In the genomic region with DNA sequence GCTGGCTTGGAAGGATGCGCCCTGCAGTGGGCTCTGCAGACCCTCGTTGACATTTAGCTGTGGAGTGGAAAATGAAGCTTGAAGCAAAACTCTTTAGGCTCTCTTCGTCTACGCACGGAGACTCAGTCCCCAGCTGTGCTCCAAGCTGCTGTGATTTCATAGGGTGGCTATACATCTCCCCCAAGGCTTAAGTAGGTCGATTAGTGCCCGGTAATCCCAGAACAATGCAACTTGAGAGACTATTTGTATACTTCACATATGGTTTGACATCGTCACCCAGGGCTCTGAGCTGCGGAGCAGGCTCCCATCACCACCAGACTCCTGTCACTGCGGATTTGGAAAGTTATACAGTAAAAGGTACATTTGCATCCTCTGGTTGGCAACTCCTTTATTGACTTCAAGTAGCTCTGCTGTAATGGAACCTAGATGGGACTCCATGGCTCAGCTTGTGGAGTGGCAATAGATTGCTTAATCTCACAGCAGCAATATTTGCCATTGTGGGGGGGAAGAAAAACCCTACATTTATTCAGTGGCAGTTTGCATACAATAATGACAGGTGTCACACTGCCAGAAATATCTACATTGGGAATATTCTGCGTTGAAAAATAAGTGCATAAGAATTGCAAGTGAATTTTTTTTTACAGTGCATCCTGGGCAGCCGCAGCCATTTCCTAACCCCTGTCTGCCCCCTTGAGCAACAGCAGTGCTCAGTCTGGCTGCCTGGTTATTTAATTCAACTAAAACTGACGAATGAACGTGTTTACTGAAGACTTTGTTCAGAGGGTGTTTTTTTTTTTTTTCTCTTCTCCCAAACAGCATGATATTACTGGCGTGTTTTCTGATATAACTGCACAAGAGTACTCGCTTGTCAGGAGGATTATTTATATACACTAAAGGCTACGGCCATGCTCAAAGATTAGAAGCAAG, we compare ENCODE assay signal across 34 mouse cellular contexts. TPM values are rescaled to one million over a fixed set of nuclear protein-coding genes. Genes with fewer than 3 reads are reported as not detected.
DNase-seq lines count a peak whose midpoint lies in the region; ATAC-seq and TF ChIP-seq lines count a peak whose summit lies in the region.
"Had no signal": no experiment of that assay in that cellular context is flagged by ENCODE, and none has a peak within 500 bp of the region (broad histone marks: within the 10 kb centered on the region; RNA-seq: fewer than 3 reads in every experiment).

No protein-coding gene starts in this region.

- peaks cover 19% of the 10 kb centered on the region; the same call in 1 of the 2 replicates for H3K79me2 ChIP-seq in liver, adult 2 months (ENCODE audit: control insufficient read depth, insufficient read depth, low read length)

- TF ChIP-seq POLR2A in liver, adult 2 months (IDR thresholded peaks at IDR 0.05; ENCODE audit: extremely low read depth, insufficient read depth, low read length): no peak
- no peak for TF ChIP-seq POLR2A in brain, embryonic 14.5 days (IDR thresholded peaks at IDR 0.05; ENCODE audit: borderline replicate concordance, extremely low read depth, insufficient read depth, insufficient read length, poor library complexity, severe bottlenecking)

- H3K4me1 ChIP-seq in liver, adult 2 months (ENCODE audit: control insufficient read depth, insufficient read depth, low read length): peaks cover 17% of the 10 kb centered on the region
- no peaks in the 10 kb centered on the region for H3K4me1 ChIP-seq in liver, embryonic 12.5 days
- H3K4me1 ChIP-seq in lung, embryonic 16.5 days (replicated peaks; ENCODE audit: control insufficient read depth, insufficient read depth, low read length): 0 out of 2 replicates have a peak, but pooled peaks cover 2% of the 10 kb centered on the region
- H3K4me1 ChIP-seq in stomach, postnatal 0 days (replicated peaks; ENCODE audit: control insufficient read depth, insufficient read depth): no peaks in the 10 kb centered on the region
- H3K4me1 ChIP-seq: embryonic facial prominence, embryonic 15.5 days; hindbrain, embryonic 12.5 days; hindbrain, embryonic 15.5 days had no signal

- peak overlapping the region; percentile 80 for H3K27ac ChIP-seq in liver, adult 2 months (replicated peaks; ENCODE audit: insufficient read depth, low read depth, low read length)
- H3K27ac ChIP-seq in liver, embryonic 12.5 days: no peak overlapping the region
- no peak overlapping the region for H3K27ac ChIP-seq in lung, embryonic 16.5 days (ENCODE audit: low read length)
- no peak overlapping the region for H3K27ac ChIP-seq in stomach, postnatal 0 days (replicated peaks)
- H3K27ac ChIP-seq: embryonic facial prominence, embryonic 15.5 days; gastrocnemius, adult 2 months; hindbrain, embryonic 12.5 days; hindbrain, embryonic 15.5 days had no signal

- peak; percentile 72 for DNase-seq in liver, adult 2 months (ENCODE audit: extremely low read depth, low read depth, low spot score)
- no peak for DNase-seq in lung, postnatal 36 days
- DNase-seq in brain, embryonic 14.5 days (ENCODE audit: low read depth): peak; percentile 7
- peak; percentile 68 for DNase-seq in retina, postnatal 1 day
- no peak for DNase-seq in stomach, postnatal 0 days (ENCODE audit: low spot score)
- DNase-seq: adrenal gland, adult 2 months; adrenal gland, postnatal 14 days; cerebellum, adult 11-12 months; cerebellum, adult 8-10 months; cerebellum, postnatal 10 days; cerebellum, postnatal 36 days; embryo, embryonic 11 days; forebrain, postnatal 0 days; gastrocnemius, adult 2 months; gastrocnemius, postnatal 14 days; heart, adult 11 months had no signal

- TF ChIP-seq EP300 in stomach, postnatal 0 days (optimal IDR thresholded peaks at IDR 0.05): no peak

- H3K27me3 ChIP-seq in liver, adult 2 months (ENCODE audit: control insufficient read depth, insufficient read depth, low read length): no peaks in the 10 kb centered on the region
- no peaks in the 10 kb centered on the region for H3K27me3 ChIP-seq in liver, embryonic 12.5 days (replicated peaks)
- no peaks in the 10 kb centered on the region for H3K27me3 ChIP-seq in lung, embryonic 16.5 days (ENCODE audit: control insufficient read depth, insufficient read depth, low read depth, low read length)
- no peaks in the 10 kb centered on the region for H3K27me3 ChIP-seq in stomach, postnatal 0 days (ENCODE audit: control insufficient read depth, insufficient read depth, low read length)
- H3K27me3 ChIP-seq: embryonic facial prominence, embryonic 15.5 days; hindbrain, embryonic 12.5 days; hindbrain, embryonic 15.5 days had no signal

- no peak for ATAC-seq in liver, embryonic 12.5 days
- peak; percentile 34; the same call in 1 of the 2 replicates for ATAC-seq in lung, embryonic 16.5 days (ENCODE audit: low read depth)
- no peak for ATAC-seq in stomach, postnatal 0 days (ENCODE audit: low FRiP score, low TSS enrichment)
- ATAC-seq: CD4-positive, CD25-positive, alpha-beta regulatory T cell, adult 4 months; forebrain, embryonic 14.5 days; forebrain, postnatal 0 days had no signal

- no peaks in the 10 kb centered on the region; the same call in 1 of the 2 replicates for H3K9me3 ChIP-seq in liver, embryonic 12.5 days (replicated peaks)
- peaks cover 3% of the 10 kb centered on the region; the same call in 1 of the 2 replicates for H3K9me3 ChIP-seq in lung, embryonic 16.5 days (ENCODE audit: control insufficient read depth, low read length)
- H3K9me3 ChIP-seq in stomach, postnatal 0 days (ENCODE audit: control insufficient read depth, low read length): no peaks in the 10 kb centered on the region
- H3K9me3 ChIP-seq: embryonic facial prominence, embryonic 15.5 days; hindbrain, embryonic 15.5 days had no signal

- H3K4me2 ChIP-seq in liver, embryonic 12.5 days: no peak overlapping the region
- no peak overlapping the region for H3K4me2 ChIP-seq in lung, embryonic 16.5 days (ENCODE audit: low read depth, low read length)
- H3K4me2 ChIP-seq in stomach, postnatal 0 days (replicated peaks; ENCODE audit: low read depth): no peak overlapping the region
- H3K4me2 ChIP-seq: embryonic facial prominence, embryonic 15.5 days; heart, embryonic 11.5 days; hindbrain, embryonic 12.5 days; hindbrain, embryonic 15.5 days had no signal

- 56% methylated on average over 17 of the region's 17 CpGs for WGBS in liver, adult 2 months
- WGBS in liver, embryonic 12.5 days (ENCODE audit: insufficient replicate concordance): 67% methylated on average over 17 of the region's 17 CpGs
- WGBS in lung, embryonic 16.5 days: 67% methylated on average over 17 of the region's 17 CpGs
- 54% methylated on average over 17 of the region's 17 CpGs for WGBS in stomach, postnatal 0 days

- no peak overlapping the region for H3K9ac ChIP-seq in liver, adult 2 months (ENCODE audit: low read depth, low read length)
- H3K9ac ChIP-seq in liver, embryonic 12.5 days: no peak overlapping the region
- H3K9ac ChIP-seq in lung, embryonic 16.5 days (ENCODE audit: low read length): no peak overlapping the region
- H3K9ac ChIP-seq in stomach, postnatal 0 days (ENCODE audit: low read length): no peak overlapping the region
- H3K9ac ChIP-seq: embryonic facial prominence, embryonic 15.5 days; forebrain, postnatal 0 days; hindbrain, embryonic 12.5 days; hindbrain, embryonic 15.5 days had no signal

- TF ChIP-seq CTCF in liver, adult 2 months (IDR thresholded peaks at IDR 0.05; ENCODE audit: low read depth, low read length): no peak
- no peak for TF ChIP-seq CTCF in brain, embryonic 14.5 days (IDR thresholded peaks at IDR 0.05; ENCODE audit: borderline replicate concordance, extremely low read depth, insufficient read depth, insufficient read length)
- TF ChIP-seq CTCF in stomach, postnatal 0 days (IDR thresholded peaks at IDR 0.05; ENCODE audit: low read depth): no peak

- no peak overlapping the region for H3K4me3 ChIP-seq in liver, adult 2 months (ENCODE audit: insufficient read depth, low read depth, low read length)
- H3K4me3 ChIP-seq in liver, embryonic 12.5 days: no peak overlapping the region
- no peak overlapping the region for H3K4me3 ChIP-seq in lung, embryonic 16.5 days (ENCODE audit: low read length)
- no peak overlapping the region for H3K4me3 ChIP-seq in stomach, postnatal 0 days (ENCODE audit: low read depth, low read length)
- H3K4me3 ChIP-seq: embryonic facial prominence, embryonic 15.5 days; gastrocnemius, adult 2 months; hindbrain, embryonic 12.5 days; hindbrain, embryonic 15.5 days had no signal

- no peaks in the 10 kb centered on the region for H3K36me3 ChIP-seq in liver, adult 2 months (ENCODE audit: control insufficient read depth, insufficient read depth, low read length)
- H3K36me3 ChIP-seq in liver, embryonic 12.5 days: no peaks in the 10 kb centered on the region
- no peaks in the 10 kb centered on the region for H3K36me3 ChIP-seq in lung, embryonic 16.5 days (ENCODE audit: control insufficient read depth, insufficient read depth, low read length)
- no peaks in the 10 kb centered on the region for H3K36me3 ChIP-seq in stomach, postnatal 0 days (ENCODE audit: control insufficient read depth, insufficient read depth, low read length)
- H3K36me3 ChIP-seq: embryonic facial prominence, embryonic 15.5 days; hindbrain, embryonic 12.5 days; hindbrain, embryonic 15.5 days had no signal

RNA-seq across cellular contexts. Expression of a gene that starts 14.2 kb away (rescaled TPM):
- 3.8 and 7.2 TPM in 2 replicates for total RNA-seq in liver, adult 2 months (2014; rRNA removed)
- 2.1 and 4.6 TPM in 2 replicates for polyA plus RNA-seq in liver, adult 2 months (2012; rRNA removed)
- 0.18 and 0.19 TPM in 2 replicates for polyA plus RNA-seq in liver, embryonic 12.5 days (2016; fragmentation: Nextera tagmentation; extraction: Ambion mirVana)
- 1.8 and 2.4 TPM in 2 replicates for polyA plus RNA-seq in lung, embryonic 16.5 days (2015; fragmentation: Nextera tagmentation; extraction: Ambion mirVana)
- polyA plus RNA-seq in brain, embryonic 14.5 days (2012; rRNA removed): 0.49 and 1.3 TPM in 2 replicates
- 0.56 and 0.87 TPM in 2 replicates for polyA plus RNA-seq in stomach, postnatal 0 days (2015; fragmentation: Nextera tagmentation; extraction: Ambion mirVana)
- total RNA-seq: hematopoietic stem cell, adult 5-6 weeks; MEL had no signal
- polyA plus RNA-seq: CD4-positive, CD25-positive, alpha-beta regulatory T cell, adult 4 months had no signal

RNA-seq across cellular contexts. Expression of a gene that starts 34.3 kb away (rescaled TPM):
- total RNA-seq in liver, adult 2 months (2014; rRNA removed): 28.3 and 33.4 TPM in 2 replicates
- 14.8 and 17.5 TPM in 2 replicates for polyA plus RNA-seq in liver, adult 2 months (2012; rRNA removed)
- 31.2 and 33.7 TPM in 2 replicates for polyA plus RNA-seq in liver, embryonic 12.5 days (2016; fragmentation: Nextera tagmentation; extraction: Ambion mirVana)
- polyA plus RNA-seq in lung, embryonic 16.5 days (2015; fragmentation: Nextera tagmentation; extraction: Ambion mirVana): 50.5 and 51.9 TPM in 2 replicates
- 27.5 and 32.9 TPM in 2 replicates for polyA plus RNA-seq in brain, embryonic 14.5 days (2012; rRNA removed)
- 81.3 and 84.7 TPM in 2 replicates for polyA plus RNA-seq in stomach, postnatal 0 days (2015; fragmentation: Nextera tagmentation; extraction: Ambion mirVana)

RNA-seq across cellular contexts. Expression of a gene that starts 34.4 kb away (rescaled TPM):
- total RNA-seq in liver, adult 2 months (2014; rRNA removed): 17.4 and 22.1 TPM in 2 replicates
- polyA plus RNA-seq in liver, adult 2 months (2012; rRNA removed): 8.0 and 10.1 TPM in 2 replicates
- 124 and 125 TPM in 2 replicates for polyA plus RNA-seq in liver, embryonic 12.5 days (2016; fragmentation: Nextera tagmentation; extraction: Ambion mirVana)
- 119 and 123 TPM in 2 replicates for polyA plus RNA-seq in lung, embryonic 16.5 days (2015; fragmentation: Nextera tagmentation; extraction: Ambion mirVana)
- 68.0 and 96.9 TPM in 2 replicates for polyA plus RNA-seq in brain, embryonic 14.5 days (2012; rRNA removed)
- 37.1 and 41.3 TPM in 2 replicates for polyA plus RNA-seq in stomach, postnatal 0 days (2015; fragmentation: Nextera tagmentation; extraction: Ambion mirVana)

RNA-seq across cellular contexts. Expression of a gene that starts 38.0 kb away (rescaled TPM):
- total RNA-seq in liver, adult 2 months (2014; rRNA removed): 10.6 and 11.4 TPM in 2 replicates
- polyA plus RNA-seq in liver, adult 2 months (2012; rRNA removed): 10.8 and 13.1 TPM in 2 replicates
- polyA plus RNA-seq in liver, embryonic 12.5 days (2016; fragmentation: Nextera tagmentation; extraction: Ambion mirVana): 38.7 and 39.3 TPM in 2 replicates
- polyA plus RNA-seq in lung, embryonic 16.5 days (2015; fragmentation: Nextera tagmentation; extraction: Ambion mirVana): 25.4 and 26.2 TPM in 2 replicates
- polyA plus RNA-seq in brain, embryonic 14.5 days (2012; rRNA removed): 45.8 and 53.5 TPM in 2 replicates
- polyA plus RNA-seq in stomach, postnatal 0 days (2015; fragmentation: Nextera tagmentation; extraction: Ambion mirVana): 24.7 and 27.6 TPM in 2 replicates

RNA-seq across cellular contexts. Expression of a gene that starts 55.5 kb away (rescaled TPM):
- not detected in 2 replicates for total RNA-seq in liver, adult 2 months (2014; rRNA removed)
- not detected in 2 replicates for polyA plus RNA-seq in liver, adult 2 months (2012; rRNA removed)
- polyA plus RNA-seq in liver, embryonic 12.5 days (2016; fragmentation: Nextera tagmentation; extraction: Ambion mirVana): not detected in 2 replicates
- polyA plus RNA-seq in lung, embryonic 16.5 days (2015; fragmentation: Nextera tagmentation; extraction: Ambion mirVana): 0.67 TPM in 1 of 2 replicates, not detected in the other
- not detected in 2 replicates for polyA plus RNA-seq in brain, embryonic 14.5 days (2012; rRNA removed)
- 0.48 TPM in 1 of 2 replicates, not detected in the other for polyA plus RNA-seq in stomach, postnatal 0 days (2015; fragmentation: Nextera tagmentation; extraction: Ambion mirVana)
- total RNA-seq: adrenal gland, adult 2 months; adrenal gland, postnatal 14 days; adrenal gland, postnatal 4 days; forebrain, postnatal 0 days; gastrocnemius, adult 2 months; gastrocnemius, postnatal 14 days; gastrocnemius, postnatal 4 days; heart, adult 8-10 months; heart, postnatal 25 days; hematopoietic stem cell, adult 5-6 weeks; MEL had no signal
- polyA plus RNA-seq: adrenal gland, adult 2 months; C2C12; cortical plate, adult 2 months; embryonic facial prominence, embryonic 15.5 days; forebrain, embryonic 14.5 days; frontal cortex, adult 2 months; heart, postnatal 0 days had no signal

Comparison
In these comparisons a context has a peak if more than half of its experiments do, and no peak if none do; other contexts are left out.
1. DNase-seq: peak in liver, adult 2 months (single experiment), brain, embryonic 14.5 days (single experiment) and retina, postnatal 1 day (single experiment); none in lung, postnatal 36 days (single experiment) and stomach, postnatal 0 days (single experiment).